Mouse (Mus musculus) ES-Bruce4 (cell line): ENCODE measurements around the gene Zbtb20. TPM values are rescaled to one million over a fixed set of nuclear protein-coding genes. Genes with fewer than 3 reads are reported as not detected.

Experiments
- H3K27ac ChIP-seq: 2 replicates; pipeline ENCODE4 v1.5.1; 2012; ENCODE audit warnings: low read length, inconsistent platforms; ENCODE audit not compliant: insufficient read depth
- H3K27me3 ChIP-seq: 2 replicates; pipeline ENCODE4 v1.6.1; 2012; ENCODE audit warnings: mild to moderate bottlenecking, low read length, inconsistent platforms; ENCODE audit not compliant: control insufficient read depth, poor library complexity, insufficient read depth, severe bottlenecking
- H3K36me3 ChIP-seq: 2 replicates; pipeline ENCODE4 v1.6.1; 2012; ENCODE audit warnings: inconsistent platforms, mild to moderate bottlenecking, low read length, moderate library complexity; ENCODE audit not compliant: control insufficient read depth, poor library complexity, insufficient read depth, severe bottlenecking
- H3K4me1 ChIP-seq: one replicate; pipeline ENCODE4 v1.8.1; 2011; ENCODE audit warnings: low read length; ENCODE audit not compliant: control insufficient read depth, insufficient read depth
- H3K4me3 ChIP-seq: 2 replicates; pipeline ENCODE4 v1.5.1; 2011; ENCODE audit warnings: low read depth, mild to moderate bottlenecking, low read length
- H3K9ac ChIP-seq: 2 replicates; pipeline ENCODE4 v1.6.1; 2012; ENCODE audit warnings: low read depth, mild to moderate bottlenecking, inconsistent platforms; ENCODE audit not compliant: poor library complexity, severe bottlenecking
- H3K9me3 ChIP-seq: replicated peaks from 2 replicates; pipeline ENCODE4 v1.6.1; 2012; ENCODE audit warnings: mild to moderate bottlenecking, low read length, inconsistent platforms; ENCODE audit not compliant: control insufficient read depth, poor library complexity, insufficient read depth, severe bottlenecking
- CTCF ChIP-seq: IDR thresholded peaks from one replicate; pipeline ENCODE4 v1.8.1; 2011; ENCODE audit warnings: low read depth, low read length
- EP300 ChIP-seq: IDR thresholded peaks from 2 replicates; pipeline ENCODE4 v1.6.1; 2011; ENCODE audit warnings: low read depth, low read length; ENCODE audit not compliant: insufficient read depth
- POLR2A ChIP-seq: IDR thresholded peaks from one replicate; pipeline ENCODE4 v1.8.1; 2011; ENCODE audit warnings: low read length; ENCODE audit not compliant: insufficient read depth
- polyA plus RNA-seq: library from polyadenylated mRNA; stranded (reverse); fragments of >200 nt; gene quantifications from 2 replicates; pipeline ENCODE4 v1.2.4, GENCODE M21; 2011; ENCODE audit warnings: low read depth; ENCODE audit not compliant: missing spikeins, insufficient read depth, insufficient read length

Zbtb20 gene
- polyA plus RNA-seq, 1 experiment, result 9.9 TPM

DNA sequence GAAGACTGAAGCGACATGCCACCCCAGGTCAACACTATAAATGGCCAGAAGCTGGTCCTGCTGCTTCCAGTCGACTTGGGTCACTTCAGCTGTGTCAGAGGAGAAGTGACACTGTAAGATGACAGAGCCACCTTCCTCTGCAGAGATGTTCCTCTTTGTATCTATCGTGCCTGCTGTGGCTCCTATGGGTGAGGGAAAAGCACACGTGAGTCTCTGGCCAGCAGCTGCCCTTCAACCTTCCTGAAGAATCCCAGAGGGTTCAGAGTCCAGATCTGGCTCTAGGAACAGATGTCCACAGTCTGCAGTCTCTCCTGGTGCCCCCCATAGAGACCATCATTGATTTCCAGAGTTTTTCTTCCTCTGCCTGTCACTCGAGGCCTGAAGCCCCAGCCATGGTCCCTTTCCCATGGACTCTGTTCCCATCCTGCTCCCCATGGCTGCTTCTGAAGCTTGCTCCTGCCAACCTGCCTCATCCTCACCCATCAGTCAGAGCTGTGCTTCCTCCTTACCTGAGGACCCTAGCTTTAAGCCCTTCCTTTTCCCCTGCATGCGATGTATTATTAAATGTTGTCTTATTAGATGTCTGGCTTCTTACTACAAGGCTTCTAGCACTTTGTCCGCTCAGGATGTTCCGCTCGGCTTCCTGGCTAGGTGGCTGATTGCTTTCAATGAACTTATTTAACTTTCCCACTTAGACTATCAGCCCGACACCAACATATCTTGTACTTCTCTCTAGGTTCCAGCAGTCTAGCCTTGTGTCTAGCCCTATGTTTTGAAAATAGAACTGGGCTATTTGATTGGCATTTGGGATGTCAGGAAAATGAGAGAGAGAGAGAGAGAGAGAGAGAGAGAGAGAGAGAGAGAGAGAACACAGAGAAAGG is 786.7 kb downstream of the Zbtb20 start:
- Histone ChIP-seq H3K4me3 (no peak overlapping the region), H3K36me3 (no peaks in the 10 kb centered on the region), H3K4me1 (no peaks in the 10 kb centered on the region), H3K27ac (no peak overlapping the region), H3K9ac (no peak overlapping the region), H3K9me3 (no peaks in the 10 kb centered on the region), H3K27me3 (no peaks in the 10 kb centered on the region)
- TF ChIP-seq POLR2A (no peak), CTCF (no peak), EP300 (no peak)

DNA sequence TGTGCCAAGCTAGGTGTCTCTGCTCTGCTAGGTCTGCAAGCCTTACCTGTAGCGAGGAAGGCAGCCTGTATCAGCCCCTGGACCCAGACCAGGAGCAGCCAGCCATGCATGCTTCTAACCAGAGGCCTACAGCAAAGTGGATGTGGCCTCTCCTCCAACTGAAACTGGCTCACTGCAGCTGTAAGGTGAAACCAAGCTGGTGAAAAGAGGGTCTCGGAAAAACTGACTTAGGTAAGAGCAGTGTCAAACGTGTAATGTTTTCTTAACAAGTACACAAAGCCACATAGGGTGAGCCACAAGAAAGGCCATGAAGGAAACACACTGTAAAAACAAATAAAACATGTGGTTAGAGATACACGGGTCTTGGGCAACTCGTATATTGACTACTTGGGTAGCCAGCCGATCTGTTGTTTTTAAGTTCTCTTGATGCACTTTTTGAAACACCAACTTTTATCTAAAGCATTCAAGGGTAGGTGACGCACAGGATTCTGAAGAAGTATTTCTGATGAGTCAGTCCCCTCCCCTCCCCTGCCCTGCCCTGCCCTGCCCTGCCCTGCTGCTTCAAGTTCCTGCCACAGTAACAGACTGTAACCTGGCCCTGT is 788.4 kb downstream of the Zbtb20 start, which contains the start of gene Tigit:
Tigit (minus strand) TSS at position 169 of the 602 bp plus-strand sequence.
- no peak for TF ChIP-seq POLR2A
- Histone ChIP-seq H3K27ac (no peak within 1 kb of the TSS), H3K36me3 (no peaks in the 10 kb centered on the region), H3K9me3 (no peaks in the 10 kb centered on the region), H3K9ac (no peak within 1 kb of the TSS), H3K4me3 (no peak within 1 kb of the TSS), H3K4me1 (no peaks in the 10 kb centered on the region), H3K27me3 (no peaks in the 10 kb centered on the region)

DNA sequence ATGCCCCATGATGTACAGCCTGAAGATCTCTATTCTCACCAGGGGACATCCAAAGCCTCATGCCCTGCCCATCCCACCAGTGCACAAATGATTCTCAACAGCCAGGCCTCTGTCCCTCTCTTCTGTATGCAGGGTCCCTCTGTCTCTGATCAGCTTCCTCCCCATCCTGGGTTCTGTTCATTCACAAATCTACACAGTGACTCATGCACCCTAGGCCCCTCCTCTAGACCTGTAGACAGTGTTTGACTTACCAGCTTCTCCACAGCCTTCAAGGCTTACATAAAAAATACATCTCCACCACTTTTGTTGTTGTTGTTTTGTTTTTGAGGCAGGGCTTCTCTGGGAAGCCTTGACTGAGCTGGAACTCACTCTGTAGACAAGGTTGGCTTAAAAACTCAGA is 789.2 kb downstream of the Zbtb20 start:
- H3K27ac ChIP-seq, result no peak overlapping the region
- H3K36me3 ChIP-seq, result no peaks in the 10 kb centered on the region
- no peak overlapping the region for H3K9ac ChIP-seq
- H3K9me3 ChIP-seq, result no peaks in the 10 kb centered on the region
- TF ChIP-seq POLR2A (no peak), CTCF (no peak), EP300 (no peak)
- no peaks in the 10 kb centered on the region for H3K4me1 ChIP-seq
- H3K4me3 ChIP-seq, result no peak overlapping the region
- no peaks in the 10 kb centered on the region for H3K27me3 ChIP-seq

DNA sequence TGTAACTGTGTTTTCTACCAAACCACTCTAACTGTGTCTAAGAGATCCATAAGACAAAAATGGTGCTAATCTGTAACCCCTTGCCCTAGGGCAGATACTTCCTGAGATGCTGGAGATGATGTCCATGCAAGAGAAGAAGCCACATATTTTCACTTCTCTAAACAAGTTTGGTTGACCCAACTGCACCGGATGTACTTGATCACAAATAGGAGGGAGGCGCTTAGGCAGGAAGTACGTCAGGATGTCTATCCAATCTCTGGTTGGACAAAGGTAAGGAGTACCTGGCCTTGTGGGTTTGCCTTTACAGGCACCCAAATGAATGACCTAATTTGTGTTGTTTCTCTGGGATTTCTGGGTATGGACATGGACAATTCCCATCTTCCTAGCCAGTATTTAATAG is 792.6 kb downstream of the Zbtb20 start:
- TF ChIP-seq POLR2A (no peak), EP300 (no peak), CTCF (no peak)
- Histone ChIP-seq H3K36me3 (no peaks in the 10 kb centered on the region), H3K27ac (no peak overlapping the region), H3K9me3 (no peaks in the 10 kb centered on the region), H3K9ac (no peak overlapping the region), H3K27me3 (no peaks in the 10 kb centered on the region), H3K4me3 (no peak overlapping the region), H3K4me1 (no peaks in the 10 kb centered on the region)

DNA sequence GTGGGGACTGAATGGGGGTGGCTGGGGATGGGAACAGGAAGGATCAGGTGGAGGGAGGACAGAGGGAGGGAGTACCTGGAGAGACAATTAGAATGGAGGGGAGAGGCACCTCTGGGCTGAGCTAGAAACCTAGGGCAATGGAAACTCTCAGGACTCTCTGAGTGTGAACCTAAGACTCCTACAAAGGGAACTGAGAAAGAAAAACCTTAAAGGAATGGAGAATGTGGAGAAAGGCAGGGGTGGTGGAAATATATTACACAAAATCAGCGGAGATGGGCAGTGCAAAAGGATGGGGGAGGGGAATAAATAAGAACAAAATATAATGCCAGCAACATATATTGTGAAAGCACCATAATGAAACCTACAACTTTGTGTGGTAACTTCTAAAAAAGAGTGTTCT is 796.3 kb downstream of the Zbtb20 start:
- Histone ChIP-seq H3K9me3 (no peaks in the 10 kb centered on the region), H3K4me1 (no peaks in the 10 kb centered on the region), H3K27ac (no peak overlapping the region), H3K9ac (no peak overlapping the region), H3K27me3 (no peaks in the 10 kb centered on the region), H3K4me3 (no peak overlapping the region), H3K36me3 (no peaks in the 10 kb centered on the region)
- no peak for TF ChIP-seq CTCF
- no peak for TF ChIP-seq EP300
- TF ChIP-seq POLR2A, result no peak

DNA sequence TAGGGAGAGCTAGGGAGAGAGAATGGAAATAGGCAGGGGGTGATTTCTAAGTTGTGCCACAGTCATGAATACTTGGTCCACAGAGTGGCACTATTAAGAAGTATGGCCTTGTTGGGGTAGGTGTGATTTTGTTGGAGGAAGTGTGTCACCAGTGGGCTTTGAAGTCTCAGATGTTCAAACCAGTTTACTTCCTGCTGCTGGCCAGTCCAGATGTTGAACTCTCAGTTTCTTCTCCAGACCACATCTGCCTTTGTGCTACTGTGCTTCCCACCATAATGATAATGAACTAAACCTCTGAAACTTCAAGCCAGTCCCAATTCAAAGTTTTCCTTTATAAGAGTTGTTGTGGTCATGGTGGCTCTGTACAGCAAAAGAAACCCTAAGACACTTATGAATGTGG is 797.0 kb downstream of the Zbtb20 start:
- Histone ChIP-seq H3K4me1 (no peaks in the 10 kb centered on the region), H3K36me3 (no peaks in the 10 kb centered on the region), H3K27ac (no peak overlapping the region), H3K27me3 (no peaks in the 10 kb centered on the region), H3K9me3 (no peaks in the 10 kb centered on the region), H3K4me3 (no peak overlapping the region), H3K9ac (no peak overlapping the region)
- no peak for TF ChIP-seq CTCF
- no peak for TF ChIP-seq EP300
- no peak for TF ChIP-seq POLR2A
